Comparison of ENCODE assay signal across 15 mouse cellular contexts in genomic region chr17:10606090-10606489, GRCm38 (mm10).
"Had no signal": no experiment of that assay in that cellular context is flagged by ENCODE, and none has a peak within 500 bp of the region (broad histone marks: within the 10 kb centered on the region; RNA-seq: fewer than 3 reads in every experiment).

No protein-coding gene starts in this region.

- H3K9ac ChIP-seq: intestine, embryonic 15.5 days; liver, embryonic 15.5 days; midbrain, embryonic 15.5 days; neural tube, embryonic 13.5 days; stomach, embryonic 15.5 days had no signal

- DNase-seq: kidney, adult 18-20 months; kidney, postnatal 14 days; lung, adult 2 months; right cerebral cortex, postnatal 14 days; thymus, adult 2 months; thymus, postnatal 25 days had no signal

- H3K27ac ChIP-seq: intestine, embryonic 15.5 days; left cerebral cortex, adult 2 months; limb, embryonic 10.5 days; liver, embryonic 15.5 days; midbrain, embryonic 15.5 days; neural tube, embryonic 13.5 days; stomach, embryonic 15.5 days had no signal

- H3K27me3 ChIP-seq: intestine, embryonic 15.5 days; liver, embryonic 15.5 days; midbrain, embryonic 15.5 days; neural tube, embryonic 13.5 days; stomach, embryonic 15.5 days had no signal

- H3K4me2 ChIP-seq: intestine, embryonic 15.5 days; liver, embryonic 11.5 days; liver, embryonic 15.5 days; midbrain, embryonic 11.5 days; midbrain, embryonic 15.5 days; neural tube, embryonic 13.5 days; stomach, embryonic 15.5 days had no signal

- H3K9me3 ChIP-seq: intestine, embryonic 15.5 days; limb, embryonic 10.5 days; liver, embryonic 15.5 days; midbrain, embryonic 15.5 days; neural tube, embryonic 13.5 days; stomach, embryonic 15.5 days had no signal

- H3K4me3 ChIP-seq: intestine, embryonic 15.5 days; left cerebral cortex, adult 2 months; limb, embryonic 10.5 days; liver, embryonic 15.5 days; midbrain, embryonic 15.5 days; neural tube, embryonic 13.5 days; stomach, embryonic 15.5 days had no signal

- H3K4me1 ChIP-seq: intestine, embryonic 15.5 days; limb, embryonic 10.5 days; liver, embryonic 15.5 days; midbrain, embryonic 15.5 days; neural tube, embryonic 13.5 days; stomach, embryonic 15.5 days had no signal

- H3K36me3 ChIP-seq: intestine, embryonic 15.5 days; limb, embryonic 10.5 days; liver, embryonic 15.5 days; midbrain, embryonic 15.5 days; neural tube, embryonic 13.5 days; stomach, embryonic 15.5 days had no signal

- ATAC-seq: intestine, embryonic 15.5 days; midbrain, embryonic 15.5 days had no signal
